Mouse (Mus musculus) retina, postnatal 7 days (tissue): ENCODE results near the gene Pigk.

Experiments used
- DNase-seq: peaks from one replicate; pipeline ENCODE4 v3.0.0-alpha.2; 2012; ENCODE audit warnings: low read depth, low spot score

The Pigk gene

GRCm38 (mm10) chr3:152728238-152728637 is 14.3 kb downstream of the Pigk start:
- no peak for DNase-seq

DNA sequence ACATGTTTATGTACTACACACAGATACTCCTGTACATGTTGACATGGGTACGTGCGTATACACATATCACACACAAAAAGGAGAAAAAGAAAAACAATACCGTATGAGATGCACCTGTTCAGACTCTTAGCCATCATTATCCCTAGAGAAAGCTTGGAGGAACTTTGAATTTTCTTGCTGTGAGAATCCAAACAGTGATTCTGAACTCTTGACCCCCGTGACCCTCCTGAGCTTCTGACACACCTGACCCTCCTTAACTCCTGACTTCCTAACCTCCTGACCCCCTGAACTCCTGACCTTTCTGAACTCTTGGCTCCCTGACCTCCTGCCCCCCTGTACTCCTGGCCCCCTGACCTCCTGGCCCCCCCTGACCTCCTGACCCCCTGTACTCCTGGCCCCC is 19.1 kb downstream of the Pigk start:
- no peak for DNase-seq

DNA sequence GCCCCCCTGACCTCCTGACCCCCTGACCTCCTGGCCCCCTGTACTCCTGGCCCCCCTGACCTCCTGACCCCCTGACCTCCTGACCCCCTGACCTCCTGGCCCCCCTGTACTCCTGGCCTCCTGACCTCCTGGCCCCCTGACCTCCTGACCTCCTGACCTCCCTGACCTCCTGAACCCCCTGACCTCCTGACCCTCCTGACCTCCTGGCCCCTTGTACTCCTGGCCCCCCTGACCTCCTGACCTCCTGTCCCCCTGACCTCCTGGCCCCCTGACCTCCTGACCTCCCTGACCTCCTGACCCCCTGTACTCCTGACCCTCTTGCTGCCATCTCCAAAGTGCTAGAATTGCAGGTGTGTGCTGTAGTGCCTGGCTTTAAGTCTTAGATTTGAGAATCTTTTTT is 19.6 kb downstream of the Pigk start:
- DNase-seq = no peak

DNA sequence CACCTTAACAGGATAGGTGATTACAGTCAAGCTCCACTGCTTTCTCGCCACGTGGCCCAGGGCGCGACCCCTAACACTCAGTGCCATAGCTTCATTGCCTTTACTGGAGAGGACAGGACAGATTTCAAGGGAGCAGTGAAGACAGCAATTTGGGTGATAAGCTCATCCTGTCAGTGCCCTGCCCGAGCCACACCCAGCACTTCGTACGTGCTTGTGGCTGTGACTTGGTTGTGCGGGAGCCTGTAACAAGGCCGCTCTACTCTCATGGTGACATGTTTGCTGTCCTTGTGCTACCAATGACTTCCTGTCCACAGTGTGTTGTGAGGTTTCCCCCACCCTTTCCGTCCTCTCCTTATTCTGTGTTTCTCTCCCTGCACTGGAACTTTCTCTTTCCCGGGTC is 20.2 kb downstream of the Pigk start:
- no peak for DNase-seq

DNA sequence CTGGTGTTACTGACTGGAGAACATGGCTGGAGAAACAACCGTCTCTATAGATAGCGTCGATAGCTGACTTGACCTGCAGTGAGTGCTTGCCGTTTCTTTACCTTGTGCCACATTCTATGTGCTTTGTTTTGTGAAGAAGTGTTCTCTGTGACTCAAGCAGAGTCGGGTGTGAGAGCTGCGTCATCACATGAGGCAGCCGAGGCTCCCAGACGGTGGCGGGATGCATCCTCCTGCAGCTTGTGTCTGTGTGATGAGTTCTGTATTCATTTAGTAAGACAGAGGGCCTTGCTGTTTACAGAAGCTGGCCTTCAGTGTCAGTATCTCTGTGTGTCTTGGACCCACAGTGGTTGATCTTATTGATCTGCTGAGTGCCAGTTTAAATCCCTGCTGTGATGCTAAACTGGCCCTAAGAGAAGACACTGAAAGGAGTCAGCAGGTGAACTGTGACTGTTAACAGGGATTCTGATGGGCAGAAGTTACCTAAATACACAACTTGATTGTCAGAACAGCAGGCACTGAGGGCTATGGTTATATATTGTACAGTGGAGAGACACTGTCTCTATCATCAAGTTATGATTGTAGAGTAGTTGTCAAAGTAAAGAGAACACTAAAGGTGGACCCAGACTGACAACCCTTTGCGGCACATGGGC is 21.8 kb downstream of the Pigk start:
- no peak for DNase-seq

DNA sequence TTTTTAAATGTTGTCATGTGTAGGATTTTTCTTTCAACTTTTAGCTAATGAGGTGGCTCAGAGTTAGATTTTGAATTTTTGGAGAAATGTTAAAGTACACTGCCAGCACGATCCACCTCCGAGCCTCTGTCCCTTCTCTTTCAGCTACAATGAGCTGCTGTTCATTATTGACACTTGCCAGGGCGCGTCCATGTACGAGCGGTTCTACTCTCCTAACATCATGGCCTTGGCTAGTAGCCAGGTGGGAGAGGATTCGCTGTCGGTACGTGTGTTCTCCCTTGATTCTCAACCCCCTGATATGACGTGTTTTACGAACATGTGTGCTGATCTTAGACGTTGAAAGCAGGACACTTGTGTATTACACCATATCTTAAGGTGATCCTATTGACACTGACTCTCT is 30.4 kb downstream of the Pigk start:
- DNase-seq = no peak

- no peak for DNase-seq
Observed at GRCm38 (mm10) chr3:152745611-152746010, 31.7 kb downstream of the Pigk start.

- peak; percentile 34 for DNase-seq
Observed at GRCm38 (mm10) chr3:152749461-152749871, 35.6 kb downstream of the Pigk start.

DNA sequence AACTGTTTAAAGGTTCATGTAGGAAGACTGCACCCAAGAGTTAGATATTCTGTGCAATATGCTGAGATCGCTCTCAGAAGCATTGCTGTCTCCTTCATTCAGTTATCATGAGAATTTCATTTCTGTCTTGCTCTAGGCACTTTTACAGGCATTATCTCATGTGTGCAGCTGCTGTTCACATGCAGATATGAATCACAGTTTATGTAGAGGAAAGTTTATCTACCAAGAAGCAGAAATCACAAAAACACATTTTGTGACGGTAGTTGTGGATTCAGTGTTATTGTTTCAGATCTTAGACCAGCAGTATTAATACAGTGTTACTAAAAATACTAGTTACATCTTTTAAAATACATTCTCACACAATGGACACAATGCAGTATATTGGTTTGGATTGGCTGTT is 36.0 kb downstream of the Pigk start:
- no peak for DNase-seq

- DNase-seq = no peak
Observed at GRCm38 (mm10) chr3:152752911-152753310, 39.0 kb downstream of the Pigk start.

- DNase-seq = no peak
Observed at GRCm38 (mm10) chr3:152753345-152753744, 39.4 kb downstream of the Pigk start.

- DNase-seq = peak; percentile 25
Observed at GRCm38 (mm10) chr3:152753920-152754764, 40.2 kb downstream of the Pigk start.

DNA sequence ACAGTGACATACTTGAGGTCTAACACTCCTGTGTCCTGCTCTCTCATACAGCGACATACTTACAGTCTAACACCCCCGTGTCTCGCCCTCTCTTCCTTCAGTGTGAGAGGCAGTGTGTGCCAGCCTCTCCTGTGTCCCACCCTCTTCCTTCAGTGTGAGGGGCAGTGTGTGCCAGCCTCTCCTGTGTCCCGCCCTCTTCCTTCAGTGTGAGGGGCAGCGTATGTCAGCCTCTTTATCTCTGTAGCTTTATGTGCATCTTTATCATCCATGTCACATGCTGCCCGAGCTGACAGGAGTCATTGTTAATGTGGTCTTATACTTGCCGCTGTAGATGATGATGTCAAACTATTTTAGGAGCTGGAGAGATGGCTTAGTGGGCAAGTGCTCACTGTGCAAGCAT is 41.6 kb downstream of the Pigk start:
- no peak for DNase-seq

GRCm38 (mm10) chr3:152756896-152757295 is 43.0 kb downstream of the Pigk start:
- DNase-seq = no peak

DNA sequence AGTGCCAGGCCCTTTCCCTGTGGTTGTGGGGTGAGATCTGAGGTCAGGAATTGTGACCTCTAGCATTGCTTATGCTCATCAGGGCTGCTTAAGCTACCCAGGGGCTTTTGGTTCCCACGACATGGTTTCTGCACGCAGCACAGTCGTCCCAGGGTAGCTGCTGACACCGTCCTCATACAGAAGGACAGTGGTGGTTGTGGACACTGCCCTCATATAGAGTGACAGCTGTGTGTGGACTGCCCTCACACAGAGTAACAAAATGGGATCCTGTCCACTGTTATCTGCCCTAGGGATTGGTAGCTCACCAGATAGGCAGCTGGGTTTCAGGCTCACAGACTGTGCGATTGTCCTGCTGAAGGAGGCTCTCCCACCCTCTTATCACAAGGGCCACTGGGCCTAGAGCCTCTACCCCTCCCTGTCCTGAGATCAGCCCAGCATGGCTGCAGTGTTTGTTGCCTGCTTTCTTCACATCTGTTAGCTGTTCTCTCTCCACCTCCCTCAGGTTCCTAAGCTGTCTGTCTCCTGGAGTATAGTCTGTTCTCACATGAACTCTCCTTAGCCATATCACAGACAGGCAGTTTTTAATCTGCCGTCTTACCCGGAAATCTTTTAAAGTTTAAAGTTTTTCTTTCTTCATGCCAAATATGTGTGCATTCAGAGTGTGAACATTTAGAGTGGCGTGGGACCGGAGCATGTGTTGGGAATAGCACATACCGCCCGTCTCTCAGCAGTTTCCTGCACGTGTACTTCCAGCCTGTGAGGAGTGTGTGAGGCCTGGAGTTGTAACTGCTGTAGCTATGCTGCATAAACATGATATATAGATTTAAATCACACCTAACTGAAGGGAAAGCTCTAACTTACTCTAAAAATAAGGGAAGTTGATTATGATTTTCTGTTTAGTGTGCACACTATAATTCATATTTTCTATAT is 43.8 kb downstream of the Pigk start:
- DNase-seq = no peak

- DNase-seq = no peak
Observed at GRCm38 (mm10) chr3:152758500-152759032, 44.7 kb downstream of the Pigk start.

- DNase-seq = peak; percentile 43
Observed at GRCm38 (mm10) chr3:152761116-152761515, 47.2 kb downstream of the Pigk start.

DNA sequence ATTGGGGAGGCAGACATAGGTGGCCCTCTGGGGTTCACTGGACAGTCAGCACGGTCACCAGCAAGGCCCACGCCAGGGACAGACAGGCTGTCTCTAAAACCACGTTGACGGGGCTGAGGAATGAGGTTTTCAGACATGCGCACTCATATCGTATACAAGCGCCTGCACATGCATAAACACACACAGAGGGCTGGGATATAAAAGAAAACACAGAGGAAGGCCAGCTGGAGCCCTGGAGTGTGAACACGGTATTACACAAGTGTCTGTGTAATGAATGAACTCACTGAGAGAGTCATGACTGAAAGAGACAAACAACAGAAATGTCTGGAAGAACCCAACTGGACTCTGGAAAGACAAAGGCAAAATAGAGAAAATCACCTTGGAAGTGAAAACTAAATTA is 47.8 kb downstream of the Pigk start:
- no peak for DNase-seq

DNA sequence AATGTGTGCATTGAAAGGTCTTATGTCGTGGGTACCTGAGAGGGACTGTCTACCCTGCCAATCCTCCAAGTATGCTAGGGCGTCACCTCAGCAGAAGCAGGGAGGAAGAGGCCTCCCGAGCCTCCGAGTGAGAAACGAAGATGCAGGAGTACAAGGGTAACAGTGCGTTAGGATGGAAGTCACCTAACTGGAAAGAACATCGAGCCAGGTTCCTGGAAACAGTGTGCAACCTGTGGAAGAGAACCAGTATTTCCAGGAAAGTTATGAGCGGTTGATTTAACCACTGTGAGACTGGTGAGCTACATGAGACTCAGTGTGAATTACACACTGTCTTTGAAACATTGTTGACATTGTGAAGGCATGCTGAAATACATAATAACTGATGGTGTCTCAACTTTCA is 48.4 kb downstream of the Pigk start:
- DNase-seq = no peak

DNA sequence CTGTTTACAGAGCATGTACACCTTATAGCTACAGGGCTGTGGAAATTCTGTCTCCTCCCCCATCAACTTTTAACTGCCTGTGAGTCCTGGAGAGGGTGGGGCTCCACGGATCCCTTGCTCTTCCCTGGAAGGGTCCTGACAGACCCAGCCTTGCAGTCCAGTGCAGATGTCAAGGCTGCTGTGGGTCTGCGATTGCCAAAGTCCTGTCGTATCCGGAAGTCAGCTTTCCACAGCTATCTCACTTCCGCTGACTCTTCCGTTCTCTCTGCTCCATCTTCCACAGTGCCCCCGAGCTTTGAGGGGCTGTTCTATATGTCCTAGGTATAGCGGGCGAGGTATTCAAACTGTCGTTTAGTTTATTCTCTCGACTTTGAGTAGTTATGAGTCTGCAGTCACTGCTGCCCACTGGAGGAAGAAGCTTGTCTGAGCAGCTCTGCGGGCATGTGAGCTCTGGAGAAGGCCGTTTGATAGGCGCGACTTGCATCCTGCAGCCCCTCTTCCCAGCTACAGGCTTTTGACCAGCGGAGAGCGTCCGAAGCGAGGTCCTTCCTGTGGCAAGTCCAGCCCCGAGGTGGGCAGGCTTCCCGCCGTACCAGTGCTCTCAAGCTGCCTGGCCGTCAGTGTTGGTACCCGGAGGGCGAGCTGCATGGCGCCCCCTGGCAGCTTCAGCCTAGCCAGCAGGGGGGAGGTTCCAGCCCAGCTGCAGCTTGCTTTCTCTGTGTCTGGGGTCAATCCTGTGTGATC is 49.4 kb downstream of the Pigk start:
- DNase-seq = no peak
